ENCODE assay signal across 9 mouse cellular contexts in genomic region chr15:103133761-103134160, GRCm38 (mm10). TPM values are rescaled to one million over a fixed set of nuclear protein-coding genes. Genes with fewer than 3 reads are reported as not detected.
A peak's percentile ranks its signal among the peaks of the same experiment; 100 is the strongest.
DNase-seq lines count a peak whose midpoint lies in the region; ATAC-seq and TF ChIP-seq lines count a peak whose summit lies in the region.
"Had no signal": no experiment of that assay in that cellular context is flagged by ENCODE, and none has a peak within 500 bp of the region (broad histone marks: within the 10 kb centered on the region; RNA-seq: fewer than 3 reads in every experiment).

No protein-coding gene starts in this region.

- H3K4me2 ChIP-seq in kidney, embryonic 16.5 days (replicated peaks; ENCODE audit: low read depth, low read length), result no peak overlapping the region
- peak overlapping the region; percentile 27 for H3K4me2 ChIP-seq in hindbrain, embryonic 15.5 days
- no peak overlapping the region for H3K4me2 ChIP-seq in myocyte (ENCODE audit: low read depth)

- no peak for TF ChIP-seq CTCF in layer of hippocampus, adult 2 months (conservative IDR thresholded peaks at IDR 0.05)

- peaks cover 6% of the 10 kb centered on the region; the same call in 1 of the 2 replicates for H3K27me3 ChIP-seq in kidney, embryonic 16.5 days (ENCODE audit: insufficient read depth, low read length)
- peaks cover 3% of the 10 kb centered on the region; the same call in 1 of the 2 replicates for H3K27me3 ChIP-seq in hindbrain, embryonic 15.5 days
- H3K27me3 ChIP-seq in myocyte (ENCODE audit: control insufficient read depth, insufficient read depth, insufficient read length), result no peaks in the 10 kb centered on the region

- no peak overlapping the region for H3K4me3 ChIP-seq in kidney, embryonic 16.5 days (ENCODE audit: low read length)
- H3K4me3 ChIP-seq in hindbrain, embryonic 15.5 days, result no peak overlapping the region
- H3K4me3 ChIP-seq in myocyte, result no peak overlapping the region
- H3K4me3 ChIP-seq in layer of hippocampus, adult 2 months, result no peak overlapping the region

- H3K27ac ChIP-seq in kidney, embryonic 16.5 days (ENCODE audit: low read length), result no peak overlapping the region
- peak overlapping the region; percentile 87 for H3K27ac ChIP-seq in hindbrain, embryonic 15.5 days (replicated peaks)
- no peak overlapping the region for H3K27ac ChIP-seq in layer of hippocampus, adult 2 months
- H3K27ac ChIP-seq: macrophage had no signal

- no peaks in the 10 kb centered on the region for H3K79me2 ChIP-seq in myocyte (ENCODE audit: control insufficient read depth, insufficient read depth)

- no peak overlapping the region for H3ac ChIP-seq in myocyte (ENCODE audit: control insufficient read depth, insufficient read length)

- H3K9me3 ChIP-seq in kidney, embryonic 16.5 days (ENCODE audit: low read length), result 0 out of 2 replicates have a peak, but pooled peaks cover 3% of the 10 kb centered on the region
- H3K9me3 ChIP-seq in hindbrain, embryonic 15.5 days, result no peaks in the 10 kb centered on the region

- H3K9ac ChIP-seq in kidney, embryonic 16.5 days (replicated peaks; ENCODE audit: low read length), result no peak overlapping the region
- H3K9ac ChIP-seq in hindbrain, embryonic 15.5 days, result no peak overlapping the region

- H3K36me3 ChIP-seq in kidney, embryonic 16.5 days (ENCODE audit: insufficient read depth, low read length), result no peaks in the 10 kb centered on the region
- H3K36me3 ChIP-seq in hindbrain, embryonic 15.5 days, result no peaks in the 10 kb centered on the region
- no peaks in the 10 kb centered on the region for H3K36me3 ChIP-seq in myocyte (ENCODE audit: control insufficient read depth, insufficient read depth)

- TF ChIP-seq POLR2A in myocyte (IDR thresholded peaks at IDR 0.05; ENCODE audit: insufficient read length, low read depth), result no peak

- peaks cover 49% of the 10 kb centered on the region for H3K4me1 ChIP-seq in kidney, embryonic 16.5 days (ENCODE audit: insufficient read depth, low read length)
- peaks cover 43% of the 10 kb centered on the region for H3K4me1 ChIP-seq in hindbrain, embryonic 15.5 days (replicated peaks)

- 37% methylated on average over 4 of the region's 4 CpGs for WGBS in kidney, embryonic 16.5 days
- 14% methylated on average over 4 of the region's 4 CpGs for WGBS in hindbrain, embryonic 15.5 days

- DNase-seq in kidney, adult 11 months, result peak; percentile 31
- peak; percentile 27 for DNase-seq in brain, adult 2 months (ENCODE audit: low read depth, low spot score)
- DNase-seq in layer of hippocampus, postnatal 10 days (ENCODE audit: low spot score in 2 of 2), result no peak
- no peak for DNase-seq in heart, adult 8-10 months (ENCODE audit: low spot score)
- no peak for DNase-seq in layer of hippocampus, adult 2 months (ENCODE audit: low spot score in 2 of 2)

- no peak for ATAC-seq in kidney, embryonic 16.5 days (ENCODE audit: low FRiP score, low TSS enrichment)
- peak; percentile 80 for ATAC-seq in hindbrain, embryonic 15.5 days (ENCODE audit: low FRiP score, low read depth)

TF ChIP-seq in myocyte, 11 proteins besides CTCF, POLR2A, EP300 and RAD21:
- TF ChIP-seq USF1 (IDR thresholded peaks at IDR 0.05; ENCODE audit: low read depth) (peak; percentile 87), POLR2AphosphoS2 (IDR thresholded peaks at IDR 0.05; ENCODE audit: insufficient read length, low read depth) (no peak)
TF ChIP-seq in myocyte: peak in this region for 1.

RNA-seq across cellular contexts. Expression of gene Smug1, which starts 33.1 kb away (rescaled TPM):
- polyA plus RNA-seq in kidney, embryonic 16.5 days (2015; fragmentation: Nextera tagmentation; extraction: Ambion mirVana), result 19.8 and 20.5 TPM in 2 replicates
- polyA plus RNA-seq in hindbrain, embryonic 15.5 days (2015; fragmentation: Nextera tagmentation; extraction: Ambion mirVana), result 26.9 and 31.1 TPM in 2 replicates
- 18.6 TPM for polyA plus RNA-seq in myocyte (2012; fragmentation: generic; extraction: Trizol)
- total RNA-seq in layer of hippocampus, postnatal 10 days (2021), result 10 to 100 TPM; 15.1 to 17.4 TPM
- 10 to 100 TPM; 10.4 to 16.8 (median 15.2) TPM for total RNA-seq in heart, adult 8-10 months (2022)
- 10 to 100 TPM; 17.9 to 18.2 TPM for total RNA-seq in layer of hippocampus, adult 2 months (2021)

Comparison
In these comparisons a context has a peak if more than half of its experiments do, and no peak if none do; other contexts are left out.
1. DNase-seq: peak in kidney, adult 11 months (single experiment) and brain, adult 2 months (single experiment); none in layer of hippocampus, postnatal 10 days (0 of 2), heart, adult 8-10 months (single experiment) and layer of hippocampus, adult 2 months (0 of 2).